Mouse (Mus musculus): ENCODE results near the gene Tacc2.

DNA sequence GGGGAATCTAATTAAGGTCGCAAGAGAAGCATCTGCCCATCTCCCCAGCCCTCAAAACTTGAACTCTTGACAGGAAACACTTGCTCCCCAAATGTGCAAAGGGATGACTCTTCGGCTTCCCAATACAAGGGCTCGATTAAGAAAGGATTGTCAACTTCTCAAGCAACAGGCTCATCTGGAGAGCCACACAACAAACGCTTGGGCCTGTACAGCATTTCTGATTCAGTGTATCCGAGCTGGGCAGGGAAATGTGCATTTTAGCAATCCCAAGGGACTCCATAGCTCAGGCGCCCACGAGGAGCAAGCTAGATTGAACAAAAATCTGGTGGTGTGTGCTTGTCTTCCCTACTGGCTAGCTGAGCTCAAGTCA, 30.8 kb upstream of the Tacc2 start:
- no peak for TF ChIP-seq CTCF (IDR thresholded peaks at IDR 0.05; ENCODE audit: borderline replicate concordance, insufficient read depth, low read depth, low read length)
- no peak for TF ChIP-seq POLR2A (IDR thresholded peaks at IDR 0.05; ENCODE audit: borderline replicate concordance, insufficient read depth, low read length)
